Mouse (Mus musculus) left cerebral cortex, adult 9 months (tissue): ENCODE results near the gene Qrfpr.

Source experiments
- DNase-seq, 2 experiments: peaks; one replicate each; pipeline ENCODE4 v3.0.0; 2022; ENCODE audit warnings: low spot score in 2 of 2

Gene Qrfpr

GRCm38 (mm10) chr3:36221743-36222682 is at the start of gene Qrfpr:
Qrfpr (minus strand) TSS chr3:36222313.
- peak in 1 of 2 experiments; percentile 35 for DNase-seq

DNA sequence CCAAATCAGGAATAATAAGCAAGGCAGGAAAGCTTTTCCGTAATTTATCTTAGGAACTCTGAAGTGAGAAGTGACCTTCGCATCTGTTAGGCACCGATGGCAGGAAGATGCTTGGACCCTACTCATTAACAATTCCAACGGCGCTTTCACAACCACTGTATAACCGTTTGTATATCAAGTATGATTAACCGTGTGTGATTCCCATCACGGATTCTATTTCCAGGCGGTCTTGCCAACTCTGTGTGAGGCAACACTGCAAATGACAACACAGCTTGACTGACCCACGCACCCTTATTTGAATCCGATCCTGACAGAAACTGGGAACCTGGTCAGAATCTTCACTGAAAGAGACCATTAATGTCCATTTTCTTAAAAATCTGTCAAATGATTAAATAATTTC is 41.8 kb upstream of the Qrfpr start:
- no peak for DNase-seq

DNA sequence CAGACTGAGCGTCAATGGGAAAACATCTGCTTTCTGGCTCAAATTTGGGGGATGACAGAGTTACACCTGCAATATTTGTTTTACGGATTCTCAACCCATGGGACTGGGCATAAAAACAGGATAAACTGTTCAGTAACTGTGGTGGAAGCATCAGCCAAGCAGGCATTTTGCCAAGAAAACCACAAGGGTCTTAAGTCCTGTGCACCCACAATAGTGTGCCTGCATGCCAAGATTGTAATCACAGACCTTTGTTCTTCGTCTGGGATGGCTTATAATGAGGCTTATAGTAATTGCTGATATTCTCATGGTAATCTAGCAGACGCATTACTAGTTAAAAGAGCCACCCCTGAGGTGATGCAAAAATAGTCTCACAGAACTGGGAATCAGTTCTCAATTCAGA is 41.2 kb upstream of the Qrfpr start:
- DNase-seq = no peak

- peak in 1 of 2 experiments; percentile 34 for DNase-seq
These were observed 28.5 kb upstream of the Qrfpr start for GRCm38 (mm10) chr3:36250585-36250984.

DNA sequence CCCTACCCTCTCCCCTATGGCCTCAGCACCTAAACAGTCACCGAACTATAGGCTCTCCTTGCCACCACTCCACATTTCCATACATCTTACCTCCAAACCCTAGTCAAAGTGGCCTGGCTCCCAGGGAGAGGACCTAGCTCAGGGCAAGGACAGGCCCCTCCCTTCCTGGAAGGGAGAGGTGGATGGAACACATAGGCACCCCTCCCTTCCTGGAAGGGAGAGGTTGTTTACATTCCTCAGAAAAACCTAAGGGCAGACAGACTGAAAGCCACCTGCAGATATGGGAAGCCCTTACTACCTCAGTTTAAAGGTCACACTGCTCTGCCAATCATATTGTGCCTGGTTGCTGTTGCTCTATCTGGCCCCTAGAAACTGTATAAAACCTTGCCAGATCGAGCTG is 26.3 kb upstream of the Qrfpr start:
- DNase-seq = no peak

GRCm38 (mm10) chr3:36229941-36230340 is 7.8 kb upstream of the Qrfpr start:
- no peak for DNase-seq

GRCm38 (mm10) chr3:36227246-36227645 is 5.1 kb upstream of the Qrfpr start:
- no peak for DNase-seq

DNA sequence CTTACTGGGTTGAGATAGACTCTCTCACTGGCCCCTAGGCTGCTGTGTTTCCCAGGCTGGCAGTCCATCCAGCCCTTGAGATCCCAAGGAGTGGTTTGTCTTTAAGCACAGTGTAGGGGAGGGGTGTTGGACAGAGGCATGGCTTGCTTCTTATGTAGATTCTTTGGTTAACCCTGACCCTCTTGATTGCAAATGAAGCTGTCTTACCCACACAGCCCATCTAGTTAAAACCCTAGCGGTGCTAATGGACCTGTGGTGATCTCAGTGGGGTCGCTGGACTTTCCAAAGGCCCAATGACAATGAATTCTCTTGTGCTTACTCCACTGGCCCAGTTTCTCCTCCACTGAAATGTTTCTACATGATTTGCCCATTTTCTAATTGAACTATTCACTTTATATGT is 1.2 kb upstream of the Qrfpr start:
- DNase-seq = no peak

- DNase-seq = no peak
These were observed 9.4 kb downstream of the Qrfpr start for GRCm38 (mm10) chr3:36212758-36213157.

DNA sequence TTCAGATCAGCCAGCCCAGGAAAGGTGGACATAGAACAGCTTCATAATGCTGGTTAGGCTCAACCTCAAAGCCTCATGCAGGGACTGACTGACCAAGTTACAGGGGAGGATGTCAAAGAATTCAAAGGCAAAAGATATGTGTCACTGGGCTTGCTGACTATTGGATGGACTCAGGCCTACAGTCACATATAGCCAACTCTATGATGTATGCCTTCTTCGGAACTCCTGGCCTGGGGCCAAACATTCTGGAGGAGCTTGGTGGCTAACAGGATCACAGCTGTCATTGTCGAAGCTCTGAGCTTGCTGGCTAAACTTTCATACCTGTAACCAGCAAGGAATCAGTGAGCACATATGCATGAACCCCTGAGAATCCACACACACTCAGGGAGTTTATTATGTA is 11.2 kb downstream of the Qrfpr start:
- DNase-seq = no peak

DNA sequence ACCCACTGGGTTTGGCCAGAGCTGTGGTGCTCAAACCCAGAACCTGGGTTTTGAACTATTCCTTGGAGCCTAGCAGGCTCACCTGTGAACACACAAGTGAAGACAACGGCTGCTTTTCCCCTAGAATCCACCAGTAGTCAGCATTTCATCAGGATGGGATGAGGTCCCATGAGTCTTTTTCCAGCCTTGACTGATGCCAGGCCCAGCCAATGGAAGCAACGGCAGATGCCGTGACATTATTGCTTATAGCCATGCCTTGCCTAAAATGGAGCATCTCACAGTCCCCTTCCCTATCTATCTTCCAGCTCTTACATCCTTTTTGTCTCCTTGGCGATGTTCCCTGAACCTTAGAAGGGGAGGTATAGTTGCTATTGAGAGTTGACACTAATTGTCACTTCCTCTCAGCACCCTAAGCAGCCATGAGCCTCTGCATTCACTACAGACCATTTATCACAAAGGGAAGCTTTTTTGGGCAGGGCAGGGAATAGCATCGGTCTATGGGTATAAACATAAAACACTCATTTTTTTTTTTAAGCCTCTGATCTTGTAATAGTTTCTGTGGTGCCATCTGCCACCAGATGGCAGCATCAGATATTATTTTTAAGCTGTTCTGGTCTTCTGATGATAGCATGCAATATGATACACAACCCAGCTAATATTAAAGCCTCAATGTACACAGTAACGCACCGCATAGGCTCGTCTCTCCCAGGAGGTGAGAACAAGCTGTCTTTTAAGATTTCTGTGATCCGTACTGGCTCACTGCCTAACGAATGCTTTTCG is 12.1 kb downstream of the Qrfpr start:
- peak in 1 of 2 experiments; percentile 61 for DNase-seq

DNA sequence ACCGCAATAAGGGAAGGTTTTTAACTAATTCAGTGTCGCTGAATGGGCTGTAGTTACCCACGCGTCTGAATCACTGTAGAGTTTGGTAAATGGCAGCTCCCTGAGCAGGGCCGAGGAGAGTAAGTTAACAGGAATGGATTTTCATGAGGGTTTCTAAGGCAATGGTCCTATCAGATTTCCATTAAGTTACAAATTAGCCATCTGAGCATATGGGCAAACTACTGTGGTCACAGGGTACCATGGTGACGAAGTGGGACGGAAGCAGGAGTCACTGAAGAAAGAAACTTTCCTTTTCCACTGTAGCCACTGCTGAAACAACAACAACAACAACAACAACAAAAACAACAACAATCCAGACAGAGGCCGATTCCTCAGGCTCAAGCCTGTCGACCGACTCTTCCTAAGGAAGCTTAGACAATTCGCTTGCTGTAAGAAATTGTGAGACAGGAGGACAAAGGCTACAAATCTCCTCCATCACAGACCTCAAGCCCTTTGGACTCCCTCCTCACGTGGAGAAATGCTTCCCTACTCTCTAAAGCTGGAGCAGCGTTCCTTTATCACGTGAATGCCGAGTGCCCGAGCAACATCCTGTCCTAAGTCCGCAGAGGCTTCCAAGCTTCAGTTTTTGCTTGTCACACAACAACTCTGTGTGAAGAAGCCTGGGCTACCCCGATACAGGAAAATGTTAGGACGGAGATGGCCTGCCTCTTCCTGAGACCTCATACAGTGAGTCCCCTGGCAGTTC is 14.4 kb downstream of the Qrfpr start:
- DNase-seq = no peak

DNA sequence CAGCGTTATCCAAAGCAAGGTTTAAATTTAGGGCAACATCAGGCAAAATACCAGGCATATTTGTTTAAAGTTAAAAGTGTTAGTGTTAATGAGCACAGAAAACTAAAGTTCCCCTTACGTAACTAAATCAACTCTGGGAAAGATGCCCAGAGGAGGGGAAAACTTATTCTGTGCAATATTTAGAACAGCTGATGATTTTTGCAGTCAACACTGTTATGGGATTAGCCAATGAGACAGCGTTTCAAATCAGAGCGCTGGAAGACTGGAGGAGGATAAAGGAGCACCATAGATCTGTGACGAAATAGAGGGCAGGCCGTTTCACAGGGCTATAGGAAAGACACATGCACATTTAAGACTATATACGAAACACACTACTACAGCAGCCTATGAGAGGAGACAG is 19.2 kb downstream of the Qrfpr start:
- DNase-seq = peak; percentile 18 to 59

DNA sequence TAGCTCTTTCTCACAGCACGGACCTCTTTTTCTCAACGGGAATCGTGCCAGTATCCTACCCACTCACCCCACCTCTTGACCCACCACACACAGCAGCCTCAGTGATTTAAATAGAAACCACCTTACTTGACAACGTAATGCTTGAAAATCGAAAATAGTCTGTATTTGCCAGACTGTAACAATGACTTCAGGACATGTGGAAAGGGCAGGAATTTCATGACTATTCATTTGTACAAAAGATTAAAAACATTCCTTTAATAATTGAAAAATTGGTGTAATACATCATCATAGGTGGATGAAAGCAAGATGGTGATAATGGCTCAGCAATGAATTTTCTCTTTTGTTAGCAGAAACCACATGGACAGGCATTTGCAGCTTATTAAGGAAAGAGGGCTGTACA is 21.0 kb downstream of the Qrfpr start:
- no peak for DNase-seq

DNA sequence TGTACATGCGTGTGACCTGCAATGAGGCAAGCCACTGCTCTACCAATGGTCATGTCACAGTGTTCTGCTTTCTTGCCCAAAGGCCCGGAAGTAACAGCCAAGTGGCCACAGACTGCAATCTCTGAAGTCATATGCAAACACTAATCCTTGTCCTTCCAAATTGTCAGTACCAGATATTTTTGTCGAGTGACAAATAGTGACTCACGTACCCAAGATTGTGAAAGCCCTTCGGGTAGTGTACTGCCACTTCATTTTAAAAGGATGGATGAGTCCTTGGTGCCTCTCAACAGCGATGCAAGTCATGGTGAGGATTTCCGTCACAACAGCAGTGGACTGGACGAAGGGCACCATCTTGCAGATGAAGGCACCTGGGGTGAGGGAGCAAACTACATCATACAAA is 32.9 kb downstream of the Qrfpr start:
- no peak for DNase-seq

- no peak for DNase-seq
These were observed 35.6 kb downstream of the Qrfpr start for GRCm38 (mm10) chr3:36186510-36186909.

DNA sequence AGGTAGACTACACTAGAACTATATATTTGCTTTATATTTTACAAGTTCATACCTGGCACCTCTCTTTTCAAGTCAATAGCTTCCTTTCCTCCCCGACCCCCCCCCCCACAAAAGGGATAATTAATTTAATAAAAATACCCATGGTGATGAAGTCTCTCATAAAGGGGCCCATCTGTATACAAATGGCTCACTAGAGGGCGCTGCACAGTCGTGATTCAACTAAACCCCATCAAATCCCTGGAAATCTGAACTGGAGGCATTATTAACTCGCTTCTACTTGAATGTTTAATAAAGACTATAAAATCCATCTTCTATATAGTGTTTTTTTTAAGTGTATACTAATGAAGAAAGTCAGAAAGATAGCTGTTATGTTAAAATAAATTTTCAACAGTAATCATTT is 40.6 kb downstream of the Qrfpr start:
- peak in 1 of 2 experiments; percentile 60 for DNase-seq

- no peak for DNase-seq
These were observed 48.4 kb downstream of the Qrfpr start for GRCm38 (mm10) chr3:36173761-36174160.

DNA sequence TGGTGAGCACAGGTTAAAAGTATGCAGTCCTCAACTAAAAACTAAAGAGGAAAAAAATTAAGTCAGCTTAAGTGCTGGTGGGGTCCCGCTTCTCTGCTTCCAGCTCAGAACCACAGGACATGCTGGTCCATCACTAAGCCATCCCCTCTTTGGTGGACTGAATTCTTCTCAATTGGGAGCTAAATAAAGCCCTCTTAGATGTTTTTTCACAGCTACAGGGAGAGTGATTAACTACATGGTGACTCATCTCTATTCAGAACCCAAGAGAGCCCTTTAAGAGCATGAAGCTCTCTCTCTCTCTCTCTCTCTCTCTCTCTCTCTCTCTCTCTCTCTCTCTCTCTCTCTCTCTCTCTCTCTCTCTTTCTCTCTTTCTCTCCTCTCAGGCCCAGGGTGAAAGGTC is 50.8 kb downstream of the Qrfpr start:
- no peak for DNase-seq

DNA sequence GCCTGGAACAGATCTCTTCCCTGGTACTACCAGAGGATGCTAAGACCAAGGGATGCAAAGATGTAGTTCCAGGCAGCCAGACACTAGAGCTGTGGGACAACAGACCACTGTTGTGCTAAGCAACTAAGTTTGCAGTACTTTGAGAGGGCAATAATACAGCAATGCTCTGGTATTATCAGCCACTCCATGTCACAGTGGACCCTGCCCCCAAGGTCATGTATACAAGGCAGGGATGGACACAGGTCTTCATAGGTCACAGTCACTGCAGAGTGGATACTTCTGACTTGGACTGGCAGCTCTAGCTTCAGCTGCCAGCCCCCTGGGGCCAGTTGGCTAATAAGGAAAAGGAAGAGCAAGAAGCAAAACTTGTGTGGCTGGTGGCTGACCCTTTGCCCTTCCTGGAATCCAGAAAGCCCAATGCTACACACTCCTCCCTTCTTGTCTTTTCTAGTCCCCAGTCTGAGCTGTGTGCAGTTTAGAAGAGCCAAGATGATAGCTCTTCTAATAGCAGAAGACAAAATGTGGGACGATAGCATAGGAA is 51.4 kb downstream of the Qrfpr start:
- no peak for DNase-seq

GRCm38 (mm10) chr3:36155268-36155667 is 66.8 kb downstream of the Qrfpr start:
- DNase-seq = no peak
